Mouse (Mus musculus) midbrain, embryonic 15.5 days (tissue): Measurements from ENCODE around the gene Hcrtr2. TPM values are rescaled to one million over a fixed set of nuclear protein-coding genes. Genes with fewer than 3 reads are reported as not detected.

Experiments
- ATAC-seq: fragments of 200-750 bp; cut with Nextera tagmentation; replicated peaks from 2 replicates; pipeline ENCODE4 v1.8.0; 2017; ENCODE audit warnings: moderate TSS enrichment
- H3K27ac ChIP-seq: fragments of 300-500 bp; sonication (generic); 2 replicates; pipeline ENCODE4 v1.5.1; 2015; ENCODE audit warnings: mild to moderate bottlenecking, inconsistent platforms
- H3K27me3 ChIP-seq: fragments of 300-500 bp; sonication (generic); replicated peaks from 2 replicates; pipeline ENCODE4 v1.6.1; 2015; ENCODE audit warnings: inconsistent platforms
- H3K36me3 ChIP-seq: fragments of 300-500 bp; sonication (generic); replicated peaks from 2 replicates; pipeline ENCODE4 v1.6.1; 2015; ENCODE audit warnings: inconsistent platforms
- H3K4me1 ChIP-seq: fragments of 300-500 bp; sonication (generic); 2 replicates; pipeline ENCODE4 v1.6.1; 2015; ENCODE audit warnings: inconsistent platforms
- H3K4me2 ChIP-seq: fragments of 300-500 bp; sonication (generic); 2 replicates; pipeline ENCODE4 v1.6.1; 2015; ENCODE audit warnings: inconsistent platforms, mild to moderate bottlenecking, moderate library complexity
- H3K4me3 ChIP-seq: fragments of 300-500 bp; sonication (generic); 2 replicates; pipeline ENCODE4 v1.5.1; 2015; ENCODE audit warnings: mild to moderate bottlenecking, inconsistent platforms
- H3K9ac ChIP-seq: fragments of 300-500 bp; sonication (generic); 2 replicates; pipeline ENCODE4 v1.6.1; 2015; ENCODE audit warnings: mild to moderate bottlenecking, inconsistent platforms
- H3K9me3 ChIP-seq: fragments of 300-500 bp; sonication (generic); 2 replicates; pipeline ENCODE4 v1.6.1; 2016; ENCODE audit warnings: inconsistent platforms
- WGBS: fragments of 180-500 bp; shearing (Covaris S2); methylation state at CpG from one replicate; pipeline ENCODE4 v1.1.7; 2015; ENCODE audit warnings: mixed read lengths; 5-methylcytosine and 5-hydroxymethylcytosine counted together
- polyA plus RNA-seq: library from polyadenylated mRNA; unstranded; fragments of >200 nt; fragmentation: Nextera tagmentation; extraction: Ambion mirVana; gene quantifications from 2 replicates; pipeline ENCODE4 v1.2.1, GENCODE M21; 2015

Hcrtr2 gene
- polyA plus RNA-seq, 1 experiment from 2014 or later = 10.2 TPM

- no peak overlapping the region for H3K4me2 ChIP-seq
- 34% methylated on average over 11 of the region's 11 CpGs for WGBS
- H3K9ac ChIP-seq = no peak overlapping the region
- no peaks in the 10 kb centered on the region for H3K27me3 ChIP-seq
- no peak overlapping the region for H3K27ac ChIP-seq
- H3K4me3 ChIP-seq = no peak overlapping the region
- no peaks in the 10 kb centered on the region for H3K36me3 ChIP-seq
- H3K4me1 ChIP-seq = no peaks in the 10 kb centered on the region
- ATAC-seq = no peak
- no peaks in the 10 kb centered on the region for H3K9me3 ChIP-seq
Measured at GRCm38 (mm10) chr9:76230400-76230799, 93.3 kb downstream of the Hcrtr2 start.

GRCm38 (mm10) chr9:76217178-76217975 is 106.3 kb downstream of the Hcrtr2 start:
- no peaks in the 10 kb centered on the region for H3K36me3 ChIP-seq
- H3K9ac ChIP-seq = no peak overlapping the region
- no peaks in the 10 kb centered on the region for H3K4me1 ChIP-seq
- no peak overlapping the region for H3K27ac ChIP-seq
- no peak overlapping the region for H3K4me3 ChIP-seq
- H3K9me3 ChIP-seq = no peaks in the 10 kb centered on the region
- no peaks in the 10 kb centered on the region for H3K27me3 ChIP-seq
- WGBS = 89% methylated on average over 4 of the region's 4 CpGs
- no peak overlapping the region for H3K4me2 ChIP-seq
- ATAC-seq = no peak

- Histone ChIP-seq H3K9ac (no peak overlapping the region), H3K36me3 (no peaks in the 10 kb centered on the region), H3K27me3 (no peaks in the 10 kb centered on the region), H3K4me3 (no peak overlapping the region), H3K9me3 (no peaks in the 10 kb centered on the region), H3K27ac (no peak overlapping the region), H3K4me2 (no peak overlapping the region), H3K4me1 (no peaks in the 10 kb centered on the region)
- 82% methylated on average over 4 of the region's 4 CpGs for WGBS
- no peak for ATAC-seq
Measured at GRCm38 (mm10) chr9:76214678-76215077, 109.0 kb downstream of the Hcrtr2 start.

GRCm38 (mm10) chr9:76213557-76213956 is 110.1 kb downstream of the Hcrtr2 start, which contains the start of gene Gfral:
TSS of gene Gfral (minus strand) at chr9:76213657.
- H3K36me3 ChIP-seq = no peaks in the 10 kb centered on the region
- no peaks in the 10 kb centered on the region for H3K27me3 ChIP-seq
- no peak within 1 kb of the TSS for H3K4me3 ChIP-seq
- no peak for ATAC-seq
- H3K9me3 ChIP-seq = no peaks in the 10 kb centered on the region
- no peak within 1 kb of the TSS for H3K4me2 ChIP-seq
- H3K9ac ChIP-seq = no peak within 1 kb of the TSS
- H3K4me1 ChIP-seq = no peaks in the 10 kb centered on the region
- no peak within 1 kb of the TSS for H3K27ac ChIP-seq
- WGBS = 79% methylated on average over 2 of the region's 2 CpGs

GRCm38 (mm10) chr9:76196917-76197316 is 126.7 kb downstream of the Hcrtr2 start:
- Histone ChIP-seq H3K27ac (no peak overlapping the region), H3K9ac (no peak overlapping the region), H3K9me3 (no peaks in the 10 kb centered on the region), H3K4me3 (no peak overlapping the region), H3K36me3 (no peaks in the 10 kb centered on the region), H3K27me3 (no peaks in the 10 kb centered on the region), H3K4me2 (no peak overlapping the region), H3K4me1 (no peaks in the 10 kb centered on the region)
- ATAC-seq = no peak
- WGBS = 87% methylated on average over 4 of the region's 4 CpGs

GRCm38 (mm10) chr9:76179221-76179620 is 144.4 kb downstream of the Hcrtr2 start:
- Histone ChIP-seq H3K9ac (no peak overlapping the region), H3K4me2 (no peak overlapping the region), H3K4me3 (no peak overlapping the region), H3K4me1 (no peaks in the 10 kb centered on the region), H3K36me3 (no peaks in the 10 kb centered on the region), H3K27me3 (no peaks in the 10 kb centered on the region), H3K27ac (no peak overlapping the region), H3K9me3 (no peaks in the 10 kb centered on the region)
- no peak for ATAC-seq

Other genes with a start within 250 kb of the Hcrtr2 start
- gene Gfral, start 110.2 kb downstream of the Hcrtr2 start, polyA plus RNA-seq = not detected in 2 replicates
- gene Fam83b, start 243.3 kb upstream of the Hcrtr2 start, polyA plus RNA-seq = 0.06 and 0.10 TPM in 2 replicates